Mouse (Mus musculus): Measurements from ENCODE around the gene H2-Q4. TPM values are rescaled to one million over a fixed set of nuclear protein-coding genes. Genes with fewer than 3 reads are reported as not detected.

H2-Q4 gene
- polyA plus RNA-seq (2012; rRNA removed), result 77.6 and 85.0 TPM in 2 replicates

GRCm38 (mm10) chr17:35379369-35379728 is at the start of gene H2-Q4:
Gene H2-Q4, plus strand, starts transcription at chr17:35379617.

GRCm38 (mm10) chr17:35342071-35342671 is 37.2 kb upstream of the H2-Q4 start, which contains the start of gene H2-Q2:
Gene H2-Q2, plus strand, starts transcription at chr17:35342242.

GRCm38 (mm10) chr17:35424624-35425416 is 45.4 kb downstream of the H2-Q4 start, which contains the start of gene H2-Q6:
Gene H2-Q6, plus strand, starts transcription at chr17:35424850.

Other genes starting within 250 kb of the H2-Q4 start
- 0.16 and 0.37 TPM in 2 replicates for gene Apom, start 247.6 kb upstream of the H2-Q4 start, polyA plus RNA-seq (2012; rRNA removed)
- gene Bag6, start 244.4 kb upstream of the H2-Q4 start, polyA plus RNA-seq (2012; rRNA removed), result 379 and 401 TPM in 2 replicates
- 592 and 637 TPM in 2 replicates for gene Prrc2a, start 214.7 kb upstream of the H2-Q4 start, polyA plus RNA-seq (2012; rRNA removed)
- gene Aif1, start 203.5 kb upstream of the H2-Q4 start, polyA plus RNA-seq (2012; rRNA removed), result 1.4 and 1.9 TPM in 2 replicates
- 15.6 and 19.9 TPM in 2 replicates for gene Lst1, start 191.2 kb upstream of the H2-Q4 start, polyA plus RNA-seq (2012; rRNA removed)
- gene Ltb, start 185.2 kb upstream of the H2-Q4 start, polyA plus RNA-seq (2012; rRNA removed), result 4.6 and 6.7 TPM in 2 replicates
- gene Tnf, start 177.6 kb upstream of the H2-Q4 start, polyA plus RNA-seq (2012; rRNA removed), result 0.62 and 0.77 TPM in 2 replicates
- gene Lta, start 174.3 kb upstream of the H2-Q4 start, polyA plus RNA-seq (2012; rRNA removed), result 0.16 and 0.36 TPM in 2 replicates
- gene Gm16181, start 158.8 kb upstream of the H2-Q4 start, polyA plus RNA-seq (2012; rRNA removed), result not detected in 2 replicates
- gene Atp6v1g2, start 146.0 kb upstream of the H2-Q4 start, polyA plus RNA-seq (2012; rRNA removed), result 6.9 and 13.4 TPM in 2 replicates
- gene Nfkbil1, start 143.8 kb upstream of the H2-Q4 start, polyA plus RNA-seq (2012; rRNA removed), result 42.9 and 64.2 TPM in 2 replicates
- gene Ddx39b, start 137.9 kb upstream of the H2-Q4 start, polyA plus RNA-seq (2012; rRNA removed), result 360 and 468 TPM in 2 replicates
- gene H2-D1, start 116.9 kb upstream of the H2-Q4 start, polyA plus RNA-seq (2012; rRNA removed), result 422 and 558 TPM in 2 replicates
- gene H2-Q1, start 59.2 kb upstream of the H2-Q4 start, polyA plus RNA-seq (2012; rRNA removed), result not detected in 2 replicates
- 1.3 and 2.0 TPM in 2 replicates for gene H2-Q2, start 37.4 kb upstream of the H2-Q4 start, polyA plus RNA-seq (2012; rRNA removed)
- gene H2-Q6, start 45.2 kb downstream of the H2-Q4 start, polyA plus RNA-seq (2012; rRNA removed), result 20.9 and 39.7 TPM in 2 replicates
- 52.3 and 110 TPM in 2 replicates for gene H2-Q7, start 59.5 kb downstream of the H2-Q4 start, polyA plus RNA-seq (2012; rRNA removed)
- 23.2 and 37.6 TPM in 2 replicates for gene H2-Q10, start 90.5 kb downstream of the H2-Q4 start, polyA plus RNA-seq (2012; rRNA removed)
- gene Pou5f1, start 126.4 kb downstream of the H2-Q4 start, polyA plus RNA-seq (2012; rRNA removed), result 4.1 and 4.2 TPM in 2 replicates
- 14.8 and 18.4 TPM in 2 replicates for gene Tcf19, start 137.2 kb downstream of the H2-Q4 start, polyA plus RNA-seq (2012; rRNA removed)
- gene Cchcr1, start 137.5 kb downstream of the H2-Q4 start, polyA plus RNA-seq (2012; rRNA removed), result 14.6 and 15.2 TPM in 2 replicates
- 0.27 and 0.47 TPM in 2 replicates for gene Psors1c2, start 153.6 kb downstream of the H2-Q4 start, polyA plus RNA-seq (2012; rRNA removed)
- 7.0 and 11.7 TPM in 2 replicates for gene Cdsn, start 172.5 kb downstream of the H2-Q4 start, polyA plus RNA-seq (2012; rRNA removed)
- 13.8 and 15.5 TPM in 2 replicates for gene 2300002M23Rik, start 187.8 kb downstream of the H2-Q4 start, polyA plus RNA-seq (2012; rRNA removed)
- 0.29 TPM in 1 of 2 replicates, not detected in the other for gene Sfta2, start 221.9 kb downstream of the H2-Q4 start, polyA plus RNA-seq (2012; rRNA removed)
- not detected in 2 replicates for gene Gm9573, start 247.0 kb downstream of the H2-Q4 start, polyA plus RNA-seq (2012; rRNA removed)